Mouse (Mus musculus) cerebellum, adult (tissue): ENCODE data around the gene Myl4.
A peak's percentile ranks its signal among the peaks of the same experiment; 100 is the strongest.
"Not testable (repeated sequence)": the region's sequence is repeated elsewhere in the genome, so short reads cannot be mapped to it uniquely, and the experiment has no call there.

ENCODE experiments used
- ATAC-seq: cut with Nextera tagmentation; 2 replicates; pipeline ENCODE4 v1.9.2; 2017; ENCODE audit warnings: mild to moderate bottlenecking, moderate library complexity, mixed read lengths; ENCODE audit not compliant: insufficient number of reproducible peaks, low FRiP score, low TSS enrichment

Gene Myl4

DNA sequence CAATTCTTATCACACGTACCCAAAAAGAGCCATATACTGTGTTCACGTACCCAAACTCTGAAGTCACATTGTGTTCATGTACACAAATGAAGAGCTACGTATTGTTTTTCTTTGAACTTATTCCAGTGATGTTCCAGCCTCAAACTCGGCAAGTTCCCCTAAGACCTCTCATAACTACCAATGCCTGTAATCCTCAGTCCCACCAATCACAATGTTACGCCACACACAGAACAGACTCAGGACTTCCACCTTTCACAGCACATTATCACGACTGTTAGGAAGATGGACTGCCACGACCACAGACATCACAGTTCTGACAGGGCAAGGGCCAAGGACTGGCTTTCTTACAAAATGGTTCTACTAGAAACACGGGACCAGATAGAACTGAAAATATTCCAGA lies 20.1 kb downstream of the Myl4 start:
- ATAC-seq, result not testable (repeated sequence)

DNA sequence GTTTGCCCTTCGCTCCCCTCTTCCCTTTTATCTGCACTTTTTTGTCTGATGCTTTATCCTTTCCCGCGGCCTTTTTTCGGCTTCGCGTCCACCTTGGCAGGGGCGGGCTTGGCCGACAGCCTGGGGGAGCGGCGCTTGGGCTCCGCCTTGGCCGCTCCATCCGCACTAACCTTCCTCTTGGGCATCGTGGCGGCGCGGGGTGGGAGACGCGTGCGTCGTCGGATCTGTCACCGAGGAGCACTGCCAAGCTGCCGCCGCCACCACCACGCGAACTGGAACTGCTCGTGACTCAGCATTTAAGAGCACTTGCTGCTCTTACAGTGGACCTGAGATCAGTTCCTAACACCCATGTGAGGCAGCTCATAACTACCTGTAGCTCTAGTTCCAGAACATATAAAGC lies 20.9 kb downstream of the Myl4 start:
- not testable (repeated sequence) for ATAC-seq

DNA sequence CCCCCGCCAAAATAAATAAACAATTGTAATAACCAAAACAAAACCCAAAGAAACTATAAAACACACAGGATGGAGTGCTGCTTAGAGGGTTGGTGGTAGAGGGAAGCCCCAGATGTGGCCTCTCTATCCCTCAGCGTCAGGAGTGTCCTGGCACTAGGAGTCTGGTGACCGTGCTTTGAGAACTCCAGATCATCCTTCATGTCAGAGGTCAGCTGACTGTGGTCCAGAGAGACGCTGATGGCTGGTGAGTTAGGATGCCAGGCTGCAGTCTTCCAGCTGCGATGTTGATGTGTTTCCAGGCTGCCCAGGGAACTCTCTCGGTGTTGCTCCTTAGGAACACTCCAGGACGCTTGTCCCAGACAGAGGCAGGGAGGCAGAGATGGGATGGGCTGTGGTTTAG lies 21.6 kb downstream of the Myl4 start:
- no peak for ATAC-seq

DNA sequence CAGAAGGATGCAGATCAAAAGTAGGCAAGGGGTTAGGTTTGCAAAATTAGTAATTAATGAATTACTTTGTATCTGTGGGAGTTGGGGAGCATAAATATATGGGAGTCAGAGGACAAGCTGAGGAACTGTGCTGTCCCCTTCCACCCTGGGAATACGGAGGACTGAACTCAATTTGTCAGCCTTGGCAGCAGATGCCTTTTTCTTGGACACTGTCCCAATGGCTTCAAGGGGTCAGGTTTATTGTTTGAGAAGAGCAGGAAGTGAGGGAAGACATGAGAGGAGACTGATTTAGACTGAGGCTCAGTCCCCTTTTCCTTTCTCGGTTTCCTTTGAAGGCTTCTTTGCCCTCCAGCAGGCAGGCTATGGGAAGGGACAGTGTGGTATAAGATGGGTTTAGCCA lies 22.1 kb downstream of the Myl4 start:
- no peak for ATAC-seq

DNA sequence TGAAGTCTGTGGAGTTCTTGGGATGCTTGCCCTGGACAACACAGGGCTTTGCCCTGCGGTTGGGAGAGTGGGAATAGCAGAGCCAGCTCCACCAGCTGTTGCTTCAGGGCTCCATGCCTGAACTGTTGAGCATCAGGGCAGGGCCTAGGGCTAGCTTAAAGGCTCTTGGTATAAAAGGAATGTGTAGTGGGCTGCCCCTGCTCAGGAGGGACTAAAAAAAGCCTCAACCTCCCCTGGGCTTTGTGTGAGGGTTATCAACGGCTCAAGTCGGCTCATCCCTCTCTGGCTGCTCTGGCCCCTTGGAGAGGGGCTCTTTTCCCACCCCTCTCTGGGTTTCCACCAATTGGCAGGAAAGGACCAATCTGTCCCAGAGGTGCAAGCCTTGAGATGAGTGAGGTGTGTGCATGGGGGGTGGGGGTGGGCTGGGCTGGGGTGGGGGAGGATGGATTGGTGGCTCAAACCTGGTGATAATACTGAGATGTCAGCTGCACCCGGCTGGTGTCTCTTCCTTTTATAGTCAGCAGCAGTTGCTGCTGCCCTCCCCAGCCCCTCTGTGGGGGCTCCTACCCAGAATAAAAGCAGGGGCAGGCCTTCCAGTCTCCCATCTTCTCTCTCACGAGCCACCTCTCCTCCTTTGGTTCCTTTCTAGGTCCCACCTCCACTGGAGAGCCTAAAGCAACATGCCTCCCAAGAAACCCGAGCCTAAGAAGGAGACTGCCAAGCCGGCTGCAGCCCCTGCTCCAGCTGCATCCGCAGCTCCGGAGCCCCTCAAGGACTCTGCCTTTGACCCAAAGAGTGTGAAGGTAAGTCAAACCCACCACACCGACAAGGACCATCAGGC lies 26.5 kb downstream of the Myl4 start:
- no peak for ATAC-seq

DNA sequence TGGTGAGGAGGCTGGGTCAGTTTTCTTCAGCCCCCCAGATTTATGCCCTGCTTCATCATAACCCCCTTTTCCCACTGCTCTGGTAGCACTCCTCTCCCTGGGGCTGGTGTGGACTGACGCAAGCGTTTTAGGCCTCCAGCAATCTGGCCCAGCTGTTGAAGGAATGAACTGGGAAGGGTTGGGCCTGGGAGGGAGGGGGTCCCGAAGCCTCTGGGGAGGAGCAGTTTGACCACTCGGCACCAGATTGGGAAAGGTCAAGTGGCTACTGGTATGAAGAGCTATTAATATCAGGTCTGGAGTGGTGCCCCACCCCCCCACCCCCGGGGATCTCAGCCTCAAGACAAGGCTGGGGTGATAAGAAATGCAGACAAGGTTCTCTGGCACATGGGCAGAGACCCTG lies 27.6 kb downstream of the Myl4 start:
- no peak for ATAC-seq

DNA sequence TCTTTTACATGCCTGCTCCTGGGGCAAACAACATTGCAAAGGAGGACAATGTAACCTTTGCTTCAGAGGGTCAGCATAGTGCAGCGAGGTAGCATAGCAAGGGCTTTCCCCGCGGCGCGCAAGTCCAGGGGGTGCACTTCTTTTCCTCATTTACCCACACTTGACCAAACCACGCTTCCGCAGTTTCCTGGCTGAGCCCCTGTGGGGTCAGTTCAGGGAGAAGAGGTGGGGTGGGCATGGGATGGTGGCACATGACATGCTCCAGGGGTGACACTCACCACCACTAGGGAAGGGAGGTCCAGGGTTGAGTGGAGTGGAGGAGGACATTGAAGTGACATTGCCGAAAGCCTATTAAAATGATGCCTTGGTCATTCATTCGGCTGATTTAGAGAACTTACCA lies 28.6 kb downstream of the Myl4 start:
- ATAC-seq, result no peak

DNA sequence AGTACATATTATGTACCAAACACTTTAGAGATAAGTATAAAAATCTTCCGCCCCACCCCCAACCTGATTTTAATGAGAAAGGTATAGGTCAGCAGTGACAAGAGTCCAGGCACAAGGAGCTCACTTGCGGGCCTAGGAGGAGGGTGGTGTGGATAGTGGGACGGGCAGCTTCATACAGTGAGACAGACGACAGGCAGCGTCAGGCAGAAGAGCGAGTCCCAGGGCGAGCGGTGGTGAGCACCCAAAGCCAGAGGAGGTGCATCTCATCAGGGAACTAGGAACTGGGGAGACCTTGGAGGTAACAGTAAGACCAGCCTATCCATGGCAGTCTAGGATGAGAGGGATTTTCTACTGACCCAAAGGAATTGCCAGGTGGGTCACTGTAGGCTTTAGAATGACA lies 29.1 kb downstream of the Myl4 start:
- ATAC-seq, result no peak

DNA sequence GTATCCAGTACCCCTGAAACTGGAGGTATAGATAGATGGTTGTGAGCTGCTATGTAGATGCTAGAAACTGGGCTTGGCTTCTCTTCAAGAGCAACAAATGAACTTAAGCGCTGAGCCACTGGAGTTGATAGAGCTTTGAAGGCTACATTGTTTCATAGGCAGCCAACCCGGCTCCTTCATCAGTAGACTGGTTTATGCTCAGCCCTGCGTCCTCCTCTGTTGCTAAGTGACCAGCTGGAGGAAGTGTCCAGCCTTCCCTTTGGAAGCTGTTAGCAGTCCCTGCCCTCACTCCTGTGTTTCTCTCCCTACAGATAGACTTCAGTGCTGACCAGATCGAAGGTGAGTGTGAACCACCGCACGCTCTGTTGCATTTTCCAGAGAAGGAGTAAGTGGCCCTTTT lies 29.6 kb downstream of the Myl4 start:
- ATAC-seq, result no peak

DNA sequence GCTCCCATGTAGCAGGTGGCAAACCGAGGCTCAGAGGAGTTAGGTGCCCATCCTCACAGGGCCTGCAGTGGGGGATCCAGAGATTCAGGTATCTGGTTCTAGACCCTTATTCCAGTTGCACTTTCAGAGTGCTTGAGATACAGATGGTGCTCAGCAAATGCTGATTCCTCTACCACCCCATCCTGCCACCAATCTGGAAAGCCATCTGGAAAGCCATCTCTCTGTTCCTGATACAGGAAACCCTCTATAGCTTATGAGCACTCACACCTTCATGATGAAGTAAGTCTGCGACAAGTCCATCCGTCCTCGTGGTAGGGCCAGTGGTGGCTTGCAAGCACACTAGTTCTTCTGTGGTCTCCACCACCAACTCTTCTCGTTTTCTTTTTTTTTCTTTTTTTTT lies 30.1 kb downstream of the Myl4 start:
- no peak for ATAC-seq

DNA sequence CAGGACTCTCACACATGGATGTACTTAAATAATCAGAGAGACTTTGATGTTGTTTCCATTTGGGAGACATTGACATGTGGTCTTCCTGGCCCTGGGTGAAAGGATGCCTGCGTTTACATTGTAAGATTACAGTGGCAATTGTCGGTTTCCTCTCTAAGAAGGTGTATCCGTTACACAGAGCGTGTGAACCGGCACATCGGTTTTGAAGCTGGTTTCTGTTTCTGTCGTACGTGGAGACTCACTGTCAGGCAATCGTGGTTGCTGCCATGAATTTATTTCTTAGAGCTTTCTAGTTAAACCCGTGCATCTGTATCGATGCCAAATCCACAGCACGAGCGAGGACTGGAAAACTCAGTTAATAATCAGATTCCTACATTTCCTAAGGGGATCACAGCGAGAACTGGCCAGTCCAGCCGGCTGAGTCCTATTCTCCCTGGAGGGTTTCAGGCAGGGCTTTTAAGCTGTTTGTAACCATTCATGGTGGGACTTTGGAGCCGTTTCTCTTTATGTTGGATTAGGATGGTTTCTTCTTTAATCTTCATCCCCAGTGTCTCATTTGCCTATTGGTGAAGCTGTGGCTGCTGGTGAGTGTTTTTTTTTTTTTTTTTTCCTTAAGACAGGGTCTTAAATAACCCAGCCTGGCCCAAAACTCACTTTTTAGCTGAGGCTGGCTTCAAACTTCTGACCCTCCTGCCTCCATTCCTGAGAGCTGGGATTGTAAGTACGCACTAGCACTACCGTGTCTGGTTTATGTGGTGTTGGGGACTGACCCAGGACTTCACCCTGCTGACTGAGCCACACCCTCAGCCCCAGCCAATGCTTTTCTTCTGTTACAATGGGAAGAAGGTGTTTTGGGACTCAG lies 31.2 kb downstream of the Myl4 start:
- ATAC-seq, result no peak

DNA sequence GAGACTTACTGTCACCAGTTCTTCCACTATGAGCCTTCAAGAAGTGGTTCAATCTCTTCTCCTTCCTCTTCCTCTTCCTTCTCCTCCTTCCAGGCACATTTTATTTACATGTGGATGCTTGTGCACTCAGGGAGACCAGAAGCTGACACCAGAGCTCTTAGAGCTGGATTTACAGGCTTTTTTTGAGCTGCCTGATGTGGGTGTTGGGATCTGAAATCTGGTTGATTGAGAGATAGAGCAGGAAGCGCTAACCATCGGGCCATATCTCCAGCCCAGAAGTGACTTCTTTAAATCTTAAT lies 31.8 kb downstream of the Myl4 start:
- no peak for ATAC-seq

DNA sequence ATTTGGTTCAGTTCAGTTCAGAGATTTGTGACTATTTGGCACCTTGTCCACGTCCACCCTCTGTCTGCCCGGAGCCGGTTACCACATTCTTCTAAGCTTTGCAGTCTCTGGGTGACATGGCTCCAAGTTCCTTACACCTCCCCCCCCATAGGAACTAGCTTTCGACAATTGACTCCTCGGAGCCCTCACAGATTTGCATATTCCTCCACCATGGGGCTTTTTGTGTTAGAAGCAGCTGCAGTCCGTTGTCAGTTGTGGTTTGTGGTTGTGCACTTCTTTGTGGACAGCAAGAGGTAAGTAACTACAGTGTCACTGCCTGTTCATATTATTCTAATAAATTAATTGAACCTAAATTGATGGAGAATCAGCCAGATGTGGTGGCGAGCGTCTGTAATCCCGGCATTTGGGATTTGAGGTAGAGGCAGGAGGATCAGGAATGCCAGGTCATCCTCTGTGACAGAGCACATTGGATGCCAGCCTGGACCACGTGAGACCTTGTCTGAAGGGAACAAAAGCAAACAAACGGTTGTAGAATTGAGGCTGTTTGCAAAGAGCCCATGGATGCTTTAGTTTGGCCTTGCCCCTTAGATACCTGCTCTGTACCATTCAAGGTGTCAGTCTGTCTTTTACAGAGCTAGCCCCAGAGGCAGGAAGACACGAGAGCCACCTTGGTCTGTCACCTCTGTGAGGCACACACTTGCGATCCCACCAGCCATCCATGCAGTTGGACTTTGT lies 32.3 kb downstream of the Myl4 start:
- no peak for ATAC-seq

DNA sequence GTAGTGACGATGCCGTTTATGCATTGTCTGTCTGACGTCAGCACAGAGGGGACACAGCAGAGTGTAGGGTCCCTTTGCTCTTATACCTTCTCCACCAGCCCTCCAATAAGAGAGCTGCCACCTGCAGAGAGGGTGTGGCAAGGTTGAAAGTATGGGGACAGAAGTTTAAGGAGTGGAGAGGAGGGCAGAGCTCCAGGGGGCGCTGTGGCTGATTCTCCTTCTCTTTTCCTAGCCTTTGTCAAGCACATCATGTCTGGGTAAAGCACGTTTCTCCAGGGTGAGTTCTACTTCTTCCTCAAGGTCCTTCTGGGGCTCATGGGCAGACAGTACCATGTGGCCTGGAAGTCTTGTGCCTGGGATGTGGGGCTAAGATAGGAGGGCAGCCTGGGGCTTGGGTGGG lies 35.0 kb downstream of the Myl4 start:
- ATAC-seq, result no peak

DNA sequence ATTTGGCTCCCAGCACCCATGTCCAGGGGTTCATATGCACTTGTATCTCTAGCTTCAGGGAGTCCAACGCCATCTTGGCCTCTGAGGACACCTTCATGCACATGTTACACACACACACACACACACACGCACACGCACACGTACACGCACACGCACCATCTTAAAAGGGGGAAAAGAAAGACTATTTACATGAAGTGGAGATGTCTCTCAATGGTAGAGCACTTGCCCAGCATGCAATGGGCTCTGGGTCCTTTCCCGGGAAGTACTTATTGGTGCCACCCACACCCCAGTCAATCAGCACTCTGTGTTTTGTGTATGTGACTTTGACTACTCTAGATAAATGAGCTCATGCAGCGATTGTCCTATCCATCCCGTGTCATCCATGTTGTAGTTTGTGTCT lies 37.4 kb downstream of the Myl4 start:
- no peak for ATAC-seq

DNA sequence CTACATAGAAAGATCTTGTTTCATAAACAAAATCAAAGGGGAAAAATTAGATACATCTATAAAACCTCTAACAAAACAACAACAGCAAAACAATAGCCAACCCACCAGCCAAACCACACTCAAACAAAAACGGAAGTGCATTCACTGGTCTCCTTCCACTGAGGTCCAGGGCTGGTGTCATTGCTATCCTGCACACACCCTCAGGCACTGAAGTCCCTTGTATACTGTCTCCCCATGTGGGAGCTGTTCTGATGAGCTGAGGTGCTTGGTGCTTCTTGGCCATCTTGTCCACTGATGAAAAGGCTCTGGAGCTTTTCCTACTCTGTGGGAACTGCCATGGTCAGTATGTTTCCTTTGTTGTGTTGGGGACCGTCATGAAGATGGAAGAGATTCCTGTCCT lies 38.0 kb downstream of the Myl4 start:
- ATAC-seq, result no peak

DNA sequence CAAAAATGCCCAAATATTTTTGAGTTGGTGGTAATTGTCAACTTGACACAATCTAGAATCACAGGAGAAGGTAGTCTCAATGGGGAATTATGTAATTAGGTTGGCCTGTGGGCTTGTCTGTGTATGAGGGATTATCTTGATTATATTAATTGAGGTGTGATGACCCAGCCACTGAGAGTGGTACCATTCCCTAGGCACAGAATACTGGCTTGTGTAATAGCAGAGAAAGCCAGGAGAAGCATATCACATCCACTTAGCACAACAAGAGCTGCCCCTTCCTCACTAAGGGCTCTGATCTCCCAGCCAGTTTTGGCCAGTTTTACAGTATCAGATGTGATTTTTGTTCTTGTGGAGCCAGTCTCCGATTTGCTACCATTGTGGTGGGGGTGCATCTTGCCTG lies 39.1 kb downstream of the Myl4 start:
- ATAC-seq, result no peak

DNA sequence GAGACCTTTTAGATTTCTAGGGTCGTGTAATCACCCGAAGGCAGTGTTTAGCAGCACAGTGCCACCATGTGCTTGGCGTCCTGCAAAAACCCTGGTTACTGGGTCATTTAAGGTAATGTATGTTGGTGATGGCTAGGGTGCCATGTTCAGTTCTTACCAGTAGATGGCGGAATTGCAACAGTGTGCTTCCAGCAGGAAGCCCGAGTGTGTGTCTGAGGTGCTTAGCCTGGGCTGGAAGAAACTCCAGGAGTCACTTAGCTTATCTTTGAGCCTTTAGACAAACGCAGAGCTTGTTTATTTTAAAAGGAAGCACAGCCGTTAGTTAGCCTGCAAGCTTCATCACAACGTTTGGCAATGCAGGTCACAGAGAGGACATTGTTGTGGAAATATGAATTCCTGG lies 39.7 kb downstream of the Myl4 start:
- peak; percentile 85 for ATAC-seq

DNA sequence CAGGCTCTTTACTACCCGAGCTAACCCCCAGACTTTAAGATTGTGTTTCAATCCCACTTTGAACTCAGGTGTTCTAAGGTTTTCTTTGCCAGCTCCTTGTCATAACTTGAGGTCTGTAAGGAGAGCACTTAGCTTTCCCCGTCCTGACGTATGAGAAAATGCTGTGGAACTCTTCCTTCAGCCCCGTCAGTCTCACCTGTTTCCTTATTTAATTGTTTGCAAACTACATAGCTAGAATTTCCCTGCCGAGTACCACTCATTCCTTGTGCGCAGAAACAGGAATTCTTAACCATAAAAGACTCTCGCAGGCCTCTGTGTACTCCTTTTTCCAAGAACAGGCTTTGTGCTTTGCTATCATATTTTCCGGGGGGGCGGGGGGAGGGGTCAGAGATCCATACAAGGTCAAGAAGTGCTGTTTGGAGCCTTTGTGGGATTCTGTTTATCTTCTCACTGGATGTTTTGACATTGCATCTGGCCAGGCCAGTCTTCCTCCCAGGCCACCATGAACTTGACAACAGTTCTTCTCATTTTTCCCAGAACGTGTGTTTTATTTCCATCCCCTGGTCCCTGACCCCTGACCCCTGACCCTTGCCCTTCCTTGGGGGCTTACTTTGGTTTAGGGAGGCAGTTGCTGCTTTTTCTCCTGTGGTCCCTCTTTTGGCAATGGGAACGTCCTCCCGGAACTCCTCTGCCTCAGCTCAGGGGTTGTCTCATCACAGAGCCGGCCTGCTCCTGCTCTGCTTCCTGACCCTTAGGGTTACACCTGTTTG lies 41.8 kb downstream of the Myl4 start:
- no peak for ATAC-seq

DNA sequence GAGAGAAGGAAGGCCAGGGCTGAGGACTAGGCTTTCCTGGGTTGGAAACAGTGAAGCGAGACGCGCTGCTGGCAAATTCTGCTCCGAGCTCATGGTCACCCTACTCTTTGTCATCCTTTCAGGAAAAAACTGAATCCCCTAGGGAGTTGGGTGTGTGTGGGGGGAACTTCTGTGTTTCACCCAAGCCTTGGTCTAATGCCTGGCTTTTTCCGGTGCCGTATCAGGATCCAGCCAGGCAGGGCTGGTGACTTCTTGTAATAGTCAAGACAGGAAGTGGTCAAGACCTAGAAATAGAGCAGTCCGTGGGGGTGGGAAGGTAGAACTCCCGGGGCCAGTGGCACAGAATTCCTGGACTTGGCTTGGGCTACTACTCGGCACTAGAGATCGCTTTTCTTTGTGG lies 45.9 kb downstream of the Myl4 start:
- no peak for ATAC-seq
